Mouse (Mus musculus): Measurements from ENCODE around the gene Igfbp7.

DNA sequence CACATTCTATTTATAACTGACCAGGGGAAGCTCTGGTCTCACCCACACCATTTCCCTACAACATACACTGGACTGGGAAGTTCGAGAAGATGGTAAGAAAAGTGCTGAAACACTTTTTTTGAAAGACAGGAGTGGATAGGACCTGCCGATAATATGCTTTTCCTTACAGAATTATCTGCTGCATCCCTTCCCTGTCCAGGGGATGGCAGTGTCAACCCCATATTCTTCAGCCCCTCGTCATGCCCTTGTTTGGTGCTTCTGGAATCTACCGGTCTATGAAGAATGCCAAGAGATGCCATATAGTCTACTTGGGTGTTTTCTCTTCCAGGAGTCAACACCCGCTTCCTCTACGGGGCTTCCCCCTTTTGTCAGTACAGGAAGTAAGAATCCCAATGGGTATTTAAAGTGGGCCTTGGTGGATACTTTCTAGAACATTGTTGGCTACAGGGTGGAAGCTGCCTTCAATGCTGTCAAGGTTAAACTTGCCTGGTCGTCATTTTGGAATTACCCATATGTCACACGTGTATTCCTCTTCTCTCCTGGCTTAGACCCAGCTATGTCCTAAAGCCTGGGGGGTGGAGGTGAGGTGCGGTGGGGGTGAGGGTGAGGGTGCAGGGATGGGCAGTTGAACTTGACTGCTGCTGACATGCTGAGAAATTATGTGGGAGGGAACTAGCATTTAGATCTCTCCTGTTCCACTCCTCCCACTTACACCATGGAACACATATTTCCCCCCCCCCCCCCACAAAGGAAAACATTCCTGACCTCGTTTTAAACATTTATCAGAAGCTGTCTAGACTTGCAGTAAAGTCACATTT, 21.0 kb downstream of the Igfbp7 start:
- no peak for TF ChIP-seq POLR2A (IDR thresholded peaks at IDR 0.05; ENCODE audit: borderline replicate concordance, extremely low read depth, low read depth, low read length)
- TF ChIP-seq CTCF (IDR thresholded peaks at IDR 0.05; ENCODE audit: insufficient read depth, low read length), result peak; percentile 23; the same call in 1 of the 2 replicates

Measured in lung, adult 2 months (tissue).